Mouse (Mus musculus): ENCODE data around the gene Ahr. TPM values are rescaled to one million over a fixed set of nuclear protein-coding genes. Genes with fewer than 3 reads are reported as not detected.

The Ahr gene
- total and polyA plus RNA-seq, 2 experiments from 2014 or later: 2.5 to 11.3 TPM

DNA sequence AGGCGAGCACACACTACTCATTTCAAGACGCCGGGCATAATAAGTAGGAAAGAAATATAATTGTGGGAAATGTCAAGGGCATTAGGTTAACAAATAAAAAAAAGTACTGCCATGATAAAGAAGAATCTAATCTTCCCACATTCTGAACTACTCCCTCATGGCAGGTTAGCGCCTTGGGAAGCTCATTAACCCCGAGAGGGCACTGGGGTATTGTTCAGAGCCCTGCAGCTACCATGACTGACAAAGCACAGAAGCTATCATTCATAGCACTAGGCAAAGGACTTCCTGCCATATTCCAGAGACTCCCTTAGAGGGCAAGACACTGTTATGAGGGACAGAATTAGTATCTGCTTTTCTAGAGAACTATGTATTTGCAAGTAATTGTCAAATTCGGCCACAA lies 21.1 kb upstream of the Ahr start:
- no peak overlapping the region for H3K4me2 ChIP-seq (ENCODE audit: low read depth, low read length, poor library complexity, severe bottlenecking)
- no peak overlapping the region for H3K4me3 ChIP-seq (ENCODE audit: low read depth, low read length)
- 80% methylated on average over 6 of the region's 6 CpGs for WGBS
- H3K36me3 ChIP-seq (ENCODE audit: insufficient read depth, low read length): no peaks in the 10 kb centered on the region
- H3K27me3 ChIP-seq (ENCODE audit: insufficient read depth, low read length): no peaks in the 10 kb centered on the region
- no peaks in the 10 kb centered on the region for H3K4me1 ChIP-seq (ENCODE audit: insufficient read depth, low read length)
- no peaks in the 10 kb centered on the region for H3K9me3 ChIP-seq (ENCODE audit: low read length)
- no peak overlapping the region for H3K27ac ChIP-seq (ENCODE audit: low read depth, low read length)
- ATAC-seq (ENCODE audit: low FRiP score) (no peak), DNase-seq (ENCODE audit: low spot score) (no peak)
- H3K9ac ChIP-seq (replicated peaks; ENCODE audit: low read length, poor library complexity, severe bottlenecking): no peak overlapping the region
- no peak for TF ChIP-seq CTCF (IDR thresholded peaks at IDR 0.05)

DNA sequence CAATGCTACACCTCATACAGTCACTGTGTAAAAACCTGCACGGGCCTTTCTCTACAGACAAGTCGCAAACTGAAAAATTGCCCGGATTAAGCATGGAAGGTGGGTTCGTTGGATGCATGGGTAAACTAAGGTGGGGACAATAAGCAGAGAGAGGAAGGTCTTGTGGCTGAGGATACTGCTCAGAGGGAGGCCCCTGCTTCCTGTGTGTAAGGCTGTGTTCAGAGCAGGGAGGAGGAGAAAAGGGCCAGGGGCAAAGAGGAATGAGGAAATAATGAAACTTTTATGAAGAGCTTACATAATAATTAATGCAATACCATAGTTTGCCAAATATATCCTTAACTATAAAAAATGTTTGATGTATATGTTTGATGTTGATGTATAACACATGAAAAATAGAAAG lies 19.5 kb upstream of the Ahr start:
- 90% methylated on average over 4 of the region's 4 CpGs for WGBS
- Histone ChIP-seq H3K4me3 (ENCODE audit: low read depth, low read length) (no peak overlapping the region), H3K27ac (ENCODE audit: low read depth, low read length) (no peak overlapping the region), H3K4me2 (ENCODE audit: low read depth, low read length, poor library complexity, severe bottlenecking) (no peak overlapping the region), H3K9me3 (ENCODE audit: low read length) (no peaks in the 10 kb centered on the region), H3K27me3 (ENCODE audit: insufficient read depth, low read length) (no peaks in the 10 kb centered on the region), H3K4me1 (ENCODE audit: insufficient read depth, low read length) (no peaks in the 10 kb centered on the region), H3K9ac (replicated peaks; ENCODE audit: low read length, poor library complexity, severe bottlenecking) (no peak overlapping the region), H3K36me3 (ENCODE audit: insufficient read depth, low read length) (no peaks in the 10 kb centered on the region)
- no peak for TF ChIP-seq CTCF (IDR thresholded peaks at IDR 0.05)
- DNase-seq (ENCODE audit: low spot score) (no peak), ATAC-seq (ENCODE audit: low FRiP score) (no peak)

GRCm38 (mm10) chr12:35553174-35553573 lies 18.3 kb upstream of the Ahr start:
- no peak for TF ChIP-seq CTCF (IDR thresholded peaks at IDR 0.05)
- Histone ChIP-seq H3K36me3 (ENCODE audit: insufficient read depth, low read length) (no peaks in the 10 kb centered on the region), H3K9me3 (ENCODE audit: low read length) (no peaks in the 10 kb centered on the region), H3K4me3 (ENCODE audit: low read depth, low read length) (no peak overlapping the region), H3K27me3 (ENCODE audit: insufficient read depth, low read length) (no peaks in the 10 kb centered on the region), H3K4me2 (ENCODE audit: low read depth, low read length, poor library complexity, severe bottlenecking) (no peak overlapping the region), H3K9ac (replicated peaks; ENCODE audit: low read length, poor library complexity, severe bottlenecking) (no peak overlapping the region), H3K27ac (ENCODE audit: low read depth, low read length) (no peak overlapping the region), H3K4me1 (ENCODE audit: insufficient read depth, low read length) (no peaks in the 10 kb centered on the region)
- ATAC-seq (ENCODE audit: low FRiP score) (no peak), DNase-seq (ENCODE audit: low spot score) (no peak)
- 83% methylated on average over 3 of the region's 3 CpGs for WGBS

GRCm38 (mm10) chr12:35550299-35550698 lies 15.5 kb upstream of the Ahr start:
- TF ChIP-seq CTCF (IDR thresholded peaks at IDR 0.05): no peak
- no peaks in the 10 kb centered on the region for H3K4me1 ChIP-seq (ENCODE audit: insufficient read depth, low read length)
- DNase-seq (ENCODE audit: low spot score): no peak
- no peak overlapping the region for H3K27ac ChIP-seq (ENCODE audit: low read depth, low read length)
- no peaks in the 10 kb centered on the region for H3K36me3 ChIP-seq (ENCODE audit: insufficient read depth, low read length)
- H3K27me3 ChIP-seq (ENCODE audit: insufficient read depth, low read length): no peaks in the 10 kb centered on the region
- no peak overlapping the region for H3K9ac ChIP-seq (replicated peaks; ENCODE audit: low read length, poor library complexity, severe bottlenecking)
- no peaks in the 10 kb centered on the region for H3K9me3 ChIP-seq (ENCODE audit: low read length)
- ATAC-seq (ENCODE audit: low FRiP score): no peak
- H3K4me3 ChIP-seq (ENCODE audit: low read depth, low read length): no peak overlapping the region
- H3K4me2 ChIP-seq (ENCODE audit: low read depth, low read length, poor library complexity, severe bottlenecking): no peak overlapping the region

DNA sequence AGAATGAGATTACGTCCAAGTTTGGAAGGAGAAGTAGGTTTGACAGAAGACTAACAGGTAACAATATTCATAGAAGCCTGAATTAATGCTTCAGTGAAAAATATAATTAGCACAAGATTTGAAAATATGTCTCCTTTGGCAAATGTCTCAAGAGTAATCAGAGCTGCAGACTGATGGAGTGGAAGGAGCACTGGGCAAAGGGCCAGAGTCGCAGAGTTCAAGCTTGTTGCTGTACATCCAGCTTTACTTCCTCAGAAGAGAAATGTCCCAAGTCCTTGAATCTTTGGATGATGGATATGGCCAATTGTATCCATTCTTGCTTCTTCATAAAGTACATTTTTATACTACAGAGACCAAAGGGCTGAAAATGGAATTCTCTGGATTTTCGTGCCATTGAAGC lies 8.0 kb upstream of the Ahr start:
- Histone ChIP-seq H3K4me2 (ENCODE audit: low read depth, low read length, poor library complexity, severe bottlenecking) (no peak overlapping the region), H3K27me3 (ENCODE audit: insufficient read depth, low read length) (no peaks in the 10 kb centered on the region), H3K9me3 (ENCODE audit: low read length) (no peaks in the 10 kb centered on the region), H3K4me1 (ENCODE audit: insufficient read depth, low read length) (no peaks in the 10 kb centered on the region), H3K27ac (ENCODE audit: low read depth, low read length) (no peak overlapping the region), H3K36me3 (ENCODE audit: insufficient read depth, low read length) (no peaks in the 10 kb centered on the region), H3K4me3 (ENCODE audit: low read depth, low read length) (no peak overlapping the region), H3K9ac (replicated peaks; ENCODE audit: low read length, poor library complexity, severe bottlenecking) (no peak overlapping the region)
- TF ChIP-seq CTCF (IDR thresholded peaks at IDR 0.05): no peak
- DNase-seq (ENCODE audit: low spot score): peak; percentile 36
- ATAC-seq (ENCODE audit: low FRiP score): no peak
- WGBS: 52% methylated on average over 3 of the region's 3 CpGs

DNA sequence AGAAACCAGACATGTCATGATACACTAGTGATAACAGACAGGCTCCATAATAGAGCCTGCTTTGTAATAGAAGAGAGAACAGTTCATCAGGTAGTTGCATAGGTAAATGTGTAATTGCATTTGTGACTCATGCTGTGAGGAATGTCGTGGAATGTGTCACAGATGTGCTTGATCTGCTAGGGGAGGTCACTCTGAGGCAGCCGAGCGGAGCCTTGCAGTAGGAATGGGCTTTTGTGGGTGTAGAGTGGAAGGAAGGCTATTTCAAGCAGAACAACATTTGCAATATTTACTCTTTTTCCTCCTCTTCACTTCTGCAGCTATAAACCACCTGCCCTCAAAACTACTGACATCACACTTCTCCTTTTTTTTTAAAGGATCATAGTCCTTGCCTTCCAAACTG lies 4.0 kb upstream of the Ahr start:
- no peak for ATAC-seq (ENCODE audit: low FRiP score)
- no peak for TF ChIP-seq CTCF (IDR thresholded peaks at IDR 0.05)
- no peaks in the 10 kb centered on the region for H3K36me3 ChIP-seq (ENCODE audit: insufficient read depth, low read length)
- H3K4me2 ChIP-seq (ENCODE audit: low read depth, low read length, poor library complexity, severe bottlenecking): no peak overlapping the region
- H3K27me3 ChIP-seq (ENCODE audit: insufficient read depth, low read length): no peaks in the 10 kb centered on the region
- no peak overlapping the region for H3K4me3 ChIP-seq (ENCODE audit: low read depth, low read length)
- no peak overlapping the region for H3K9ac ChIP-seq (replicated peaks; ENCODE audit: low read length, poor library complexity, severe bottlenecking)
- no peak for DNase-seq (ENCODE audit: low spot score)
- no peaks in the 10 kb centered on the region for H3K9me3 ChIP-seq (ENCODE audit: low read length)
- 55% methylated on average over 3 of the region's 3 CpGs for WGBS
- no peaks in the 10 kb centered on the region for H3K4me1 ChIP-seq (ENCODE audit: insufficient read depth, low read length)
- no peak overlapping the region for H3K27ac ChIP-seq (ENCODE audit: low read depth, low read length)

Measured in midbrain, postnatal 0 days (tissue).